Mouse (Mus musculus): Measurements from ENCODE around the gene Zfp444. TPM values are rescaled to one million over a fixed set of nuclear protein-coding genes. Genes with fewer than 3 reads are reported as not detected.
"Not testable (repeated sequence)": the region's sequence is repeated elsewhere in the genome, so short reads cannot be mapped to it uniquely, and the experiment has no call there.

The Zfp444 gene
- total RNA-seq, 2 experiments from 2014 or later: 7.4 to 8.1 TPM

DNA sequence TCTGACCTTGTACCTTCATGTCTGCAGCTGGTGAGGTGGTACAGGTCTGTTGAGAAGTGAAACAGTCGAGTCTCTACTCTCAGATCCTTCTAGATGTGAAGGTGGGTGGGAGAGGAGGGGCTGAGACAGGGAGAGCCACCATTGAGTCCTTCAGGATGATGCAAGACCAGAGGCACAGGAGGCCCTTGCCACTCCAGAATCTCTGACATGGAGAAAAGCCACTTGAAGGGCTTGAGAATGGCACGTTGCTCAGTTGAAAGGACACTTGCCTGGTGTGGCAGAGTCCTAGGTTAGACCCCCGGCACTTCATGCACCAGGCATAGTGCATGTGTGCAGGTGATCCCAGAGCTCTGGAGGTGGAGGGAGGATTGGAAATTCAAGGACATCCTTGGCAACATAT lies 10.5 kb upstream of the Zfp444 start:
- no peak for DNase-seq

DNA sequence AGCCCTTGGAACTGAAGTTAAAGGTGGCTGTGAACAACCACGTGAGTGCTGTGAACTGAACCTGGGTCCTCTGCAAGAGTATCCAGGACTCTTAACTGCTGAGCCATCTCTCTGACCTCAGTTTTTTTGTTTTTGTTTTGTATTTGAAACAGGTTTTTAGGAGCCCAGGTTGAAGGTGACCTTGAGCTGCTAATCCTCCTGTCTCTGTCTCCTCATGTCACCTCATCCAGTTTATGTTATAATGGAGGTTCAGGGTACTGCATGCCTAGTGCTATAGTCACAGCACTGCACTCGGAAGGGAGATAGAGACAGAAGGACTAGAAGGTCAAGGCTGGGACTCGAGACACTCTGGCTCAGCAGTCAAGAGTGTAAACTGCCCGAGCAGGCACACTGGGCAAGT lies 9.9 kb upstream of the Zfp444 start:
- DNase-seq: no peak

DNA sequence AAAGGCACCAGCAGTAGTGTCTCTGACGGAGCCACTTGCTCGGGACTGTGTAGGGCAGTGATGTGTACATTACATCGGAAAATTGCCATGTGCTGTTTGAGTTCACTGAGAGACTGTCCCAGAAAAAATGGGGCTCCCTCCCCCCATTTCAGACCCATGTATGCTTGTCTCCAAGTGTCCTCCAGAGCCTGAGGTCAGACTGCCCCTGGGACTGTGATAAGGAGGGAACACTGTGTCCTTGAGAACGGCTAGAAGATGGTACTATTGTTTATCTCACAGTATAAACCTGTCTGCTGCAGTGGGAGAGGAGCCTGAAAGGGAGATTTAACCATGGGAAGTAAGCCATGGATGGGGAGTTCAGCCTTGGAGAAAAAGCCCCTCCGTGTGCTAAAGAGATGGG lies 7.4 kb upstream of the Zfp444 start:
- no peak for DNase-seq

DNA sequence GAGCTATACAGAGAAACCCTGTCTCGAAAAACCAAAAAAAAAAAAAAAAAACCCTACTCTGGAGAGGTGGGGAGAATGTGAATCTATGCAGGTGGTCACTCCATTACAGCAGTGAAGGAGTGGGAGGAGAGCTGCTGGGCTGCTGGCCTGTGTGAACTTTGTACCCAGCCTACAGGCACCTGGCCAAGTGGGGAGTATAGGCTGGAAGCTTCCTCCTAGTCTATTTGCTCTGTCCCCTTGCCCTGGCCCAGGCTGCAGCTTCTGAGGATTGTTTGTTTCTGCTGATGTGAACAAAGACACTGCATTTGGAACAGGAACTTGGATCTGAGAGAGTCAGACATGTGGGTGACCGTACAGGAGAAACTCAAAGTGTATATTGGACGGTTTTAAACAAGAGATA lies 2.6 kb upstream of the Zfp444 start:
- DNase-seq: no peak

DNA sequence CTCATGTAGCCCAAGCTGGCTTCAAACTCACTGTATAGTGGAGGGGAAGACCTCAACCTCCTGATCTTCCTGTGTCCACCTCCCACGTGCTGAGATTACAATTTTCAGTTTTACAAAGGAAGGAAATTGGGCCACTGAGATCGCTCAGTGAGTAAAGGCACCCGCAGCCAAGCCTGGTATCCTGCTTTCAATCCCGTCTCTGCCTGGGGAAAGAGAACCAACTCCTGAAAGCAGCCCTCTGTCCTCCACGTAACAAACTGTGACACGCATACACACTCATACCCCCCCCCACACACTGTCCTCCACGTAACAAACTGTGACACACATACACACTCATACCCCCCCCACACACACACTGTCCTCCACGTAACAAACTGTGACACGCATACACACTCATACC lies 1.6 kb upstream of the Zfp444 start:
- DNase-seq: no peak

DNA sequence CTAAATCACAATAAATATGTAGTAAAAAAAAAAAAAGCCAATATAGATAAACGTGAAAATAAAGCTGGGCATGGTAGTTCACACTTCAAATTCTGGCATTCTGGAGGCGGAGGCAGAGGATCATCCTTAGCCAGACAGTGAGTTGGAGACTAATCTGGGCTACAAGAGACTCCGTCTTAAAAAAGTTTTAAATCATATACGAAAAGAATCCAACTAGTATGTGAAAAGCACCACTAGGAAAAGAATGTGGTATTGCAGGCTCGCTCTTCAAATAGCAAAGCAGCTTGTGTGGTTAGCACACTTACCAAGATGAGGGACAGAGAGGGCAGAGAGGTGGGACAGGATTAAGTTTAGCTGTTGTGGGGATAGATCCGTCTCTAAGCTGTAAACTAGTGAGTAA lies 1.2 kb upstream of the Zfp444 start:
- DNase-seq: no peak

DNA sequence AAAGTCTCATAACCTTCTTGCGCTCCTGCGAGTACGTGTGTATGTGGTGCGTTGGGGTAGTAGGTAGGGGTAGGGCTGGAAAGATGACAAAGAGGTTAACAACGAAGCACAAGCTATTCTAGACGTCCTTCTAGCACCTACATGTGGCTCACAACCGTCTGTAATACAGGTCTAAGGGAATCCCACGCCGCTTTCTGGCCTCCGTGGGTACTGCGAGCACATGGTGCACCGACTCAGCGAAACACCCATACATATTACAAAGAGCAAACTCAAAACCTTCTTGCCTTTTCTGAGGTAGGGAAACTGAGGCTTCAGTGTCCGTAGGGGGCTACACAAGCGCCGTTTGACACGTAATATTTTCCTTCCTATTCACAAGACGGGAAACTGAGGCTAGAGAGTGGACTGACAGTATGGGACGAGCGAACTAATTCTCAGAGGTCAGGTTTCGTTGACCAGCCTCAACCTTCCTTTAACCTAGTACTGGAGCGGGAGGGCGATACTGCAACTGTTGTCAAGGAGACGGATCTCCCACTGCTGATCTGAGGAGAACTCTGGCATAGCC lies 501 bp upstream of the Zfp444 start:
- DNase-seq: peak; percentile 41

DNA sequence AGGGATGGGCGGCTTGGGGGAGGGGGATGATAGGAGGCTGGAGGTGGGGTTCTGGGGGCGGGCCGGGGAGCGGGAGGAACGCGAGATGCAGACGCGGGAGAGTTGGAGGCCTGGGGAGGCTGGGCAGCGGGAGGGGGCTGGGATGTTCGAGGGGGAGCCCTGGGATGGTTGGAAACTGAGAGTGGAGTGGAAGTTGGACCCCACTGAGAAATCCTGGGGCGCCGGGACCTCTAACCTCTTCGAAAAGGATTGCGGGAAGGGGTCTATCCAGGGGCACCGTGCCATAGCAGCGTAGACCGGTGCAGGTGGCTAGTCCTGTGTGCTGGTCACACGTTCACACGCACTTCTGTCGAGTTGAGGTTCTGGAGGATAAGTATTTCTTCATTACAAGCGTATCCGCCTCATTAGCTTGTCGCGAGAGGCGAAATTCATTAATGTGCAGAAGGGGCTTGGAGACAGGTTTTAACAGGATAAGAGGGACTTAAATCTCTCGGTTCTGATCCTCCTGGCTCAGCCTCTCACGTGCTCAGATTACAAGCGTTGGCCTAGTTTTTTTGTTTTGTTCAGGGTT lies 733 bp downstream of the Zfp444 start:
- no peak for DNase-seq

DNA sequence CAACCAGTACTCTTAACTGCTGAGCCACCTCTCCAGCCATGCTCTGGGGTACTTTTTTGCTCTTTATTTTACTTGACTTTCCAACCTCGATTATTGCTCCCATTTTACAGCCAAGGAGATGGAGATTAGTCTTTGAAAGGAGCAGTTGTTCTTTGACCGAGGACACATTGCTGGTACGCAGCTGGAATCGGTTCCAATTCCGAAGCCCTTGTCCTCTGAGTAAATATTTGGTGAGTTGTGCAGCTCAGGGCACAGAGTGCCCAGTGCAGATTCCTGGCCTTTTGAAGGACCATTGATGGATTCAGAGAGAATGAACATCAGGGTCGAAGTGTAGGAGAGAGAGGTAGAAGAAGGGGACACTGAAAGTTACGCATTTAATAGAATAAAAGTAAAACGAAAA lies 1.8 kb downstream of the Zfp444 start:
- DNase-seq: no peak

DNA sequence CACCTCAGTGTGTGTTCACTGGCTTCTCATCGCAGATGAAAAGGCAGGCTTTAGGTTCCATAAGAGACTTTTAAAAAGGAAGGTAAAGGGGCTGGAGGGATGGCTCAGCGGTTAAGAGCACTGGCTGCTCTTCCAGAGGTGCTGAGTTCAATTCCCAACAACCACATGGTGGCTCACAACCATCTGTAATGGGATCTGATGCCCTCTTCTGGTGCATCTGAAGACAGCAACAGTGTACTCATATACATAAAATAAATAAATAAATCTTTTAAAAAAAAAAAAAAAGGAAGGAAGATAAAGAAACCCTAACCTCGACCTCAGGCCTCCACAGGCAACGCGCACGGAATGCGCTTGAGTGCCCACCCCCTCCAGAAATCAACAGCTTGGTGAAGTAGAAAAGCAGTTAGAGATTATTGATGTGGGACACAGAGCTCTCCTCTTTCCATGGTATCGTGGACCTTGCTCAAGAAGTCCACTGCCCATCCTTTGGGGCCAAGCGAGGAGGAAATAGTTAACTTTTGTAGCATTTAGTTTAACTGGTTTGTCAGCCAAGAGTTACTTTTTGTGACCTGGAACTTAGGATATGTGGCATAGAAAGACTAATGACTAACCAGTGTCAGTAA lies 2.5 kb downstream of the Zfp444 start:
- not testable (repeated sequence) for DNase-seq

DNA sequence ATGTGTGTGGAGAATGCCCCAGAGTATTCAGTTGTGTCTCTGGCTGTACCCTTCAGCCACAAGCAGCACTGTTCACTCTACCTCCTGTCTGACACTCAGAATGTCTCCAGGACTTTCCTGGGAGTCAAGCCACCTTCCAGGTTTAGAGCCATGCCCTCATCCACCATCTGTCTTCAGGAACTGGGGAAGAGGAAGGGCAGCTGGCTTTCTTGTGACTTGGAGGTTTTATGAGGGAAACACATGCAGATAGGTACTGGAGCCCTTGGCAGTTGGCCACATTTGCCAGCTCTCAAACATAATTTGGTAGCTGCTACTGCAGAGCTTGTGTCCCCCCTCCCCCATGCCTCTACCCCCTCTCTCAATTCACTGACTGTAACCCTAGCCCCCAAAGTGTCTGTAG lies 7.0 kb downstream of the Zfp444 start:
- no peak for DNase-seq

DNA sequence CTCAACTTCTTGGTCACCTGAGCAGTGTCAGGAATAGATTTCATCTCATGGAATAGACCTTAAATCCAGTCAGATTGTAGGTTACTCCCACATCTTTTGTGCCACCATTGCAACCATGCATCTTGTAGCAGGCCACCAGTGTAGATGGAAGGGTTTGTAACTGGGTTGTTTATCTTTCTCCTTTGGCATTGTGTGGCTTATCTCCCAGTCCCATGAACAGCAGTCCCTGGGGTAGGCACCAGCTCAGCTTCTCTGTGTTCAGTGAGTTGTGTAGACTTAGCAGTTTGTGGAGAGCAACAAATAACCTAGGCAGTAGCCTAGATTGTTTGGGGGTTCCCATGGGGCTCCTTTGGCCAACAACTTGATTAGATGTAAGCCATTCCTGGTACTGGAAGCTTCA lies 10.9 kb downstream of the Zfp444 start:
- no peak for DNase-seq

DNA sequence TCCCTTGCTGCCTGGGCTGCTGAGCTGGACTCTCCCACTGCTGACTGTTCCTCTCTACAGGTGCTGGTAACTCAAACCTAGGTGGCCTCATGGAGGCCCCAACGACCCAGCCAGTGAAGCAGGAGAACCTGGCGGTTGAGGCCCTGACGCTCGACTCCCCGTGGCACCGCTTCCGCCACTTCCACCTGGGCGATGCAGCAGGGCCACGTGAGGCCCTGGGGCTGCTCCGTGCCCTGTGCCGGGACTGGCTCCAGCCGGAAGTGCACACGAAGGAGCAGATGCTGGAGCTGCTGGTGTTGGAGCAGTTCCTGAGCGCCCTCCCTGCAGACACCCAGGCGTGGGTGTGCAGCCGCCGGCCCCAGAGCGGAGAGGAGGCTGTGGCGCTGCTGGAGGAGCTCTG lies 11.8 kb downstream of the Zfp444 start:
- no peak for DNase-seq

DNA sequence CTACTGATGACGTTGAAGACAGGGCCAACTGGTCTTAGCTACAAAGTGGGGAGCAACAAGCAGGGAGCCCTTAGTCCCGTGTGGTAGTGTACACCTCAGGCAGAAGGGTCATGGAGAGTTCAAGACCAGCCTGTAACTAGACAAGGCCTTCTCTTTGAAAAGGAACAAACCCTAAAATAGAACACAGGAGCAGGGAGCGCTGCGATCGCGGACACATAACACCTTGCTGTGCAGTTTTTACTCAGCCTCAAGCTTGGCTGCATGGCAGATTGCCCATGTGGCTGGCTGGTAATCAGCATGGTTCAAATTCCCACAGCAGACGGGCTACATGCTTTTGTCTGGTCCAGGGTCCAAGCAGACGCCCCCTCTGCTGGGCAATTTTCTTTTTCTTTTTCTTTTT lies 12.5 kb downstream of the Zfp444 start:
- DNase-seq: peak; percentile 33

DNA sequence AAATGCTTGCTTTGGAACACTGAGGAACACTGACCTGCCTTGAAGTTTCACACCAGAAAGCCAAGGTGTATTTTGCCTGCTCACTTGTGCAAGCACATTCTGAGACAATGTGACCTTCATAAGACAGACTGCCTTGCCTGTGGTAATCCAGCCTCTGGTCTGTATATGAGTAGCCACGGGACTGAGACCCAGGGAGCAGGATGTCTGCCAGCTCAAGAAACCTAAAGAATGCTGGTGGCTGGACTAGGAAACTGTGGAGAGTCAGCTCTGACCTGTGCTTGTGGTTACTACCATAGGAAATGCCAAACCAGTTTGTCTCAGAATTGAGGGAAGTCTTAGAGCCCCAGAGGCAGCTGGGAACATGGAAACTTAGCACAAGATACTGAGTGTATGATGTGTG lies 13.4 kb downstream of the Zfp444 start:
- DNase-seq: no peak

DNA sequence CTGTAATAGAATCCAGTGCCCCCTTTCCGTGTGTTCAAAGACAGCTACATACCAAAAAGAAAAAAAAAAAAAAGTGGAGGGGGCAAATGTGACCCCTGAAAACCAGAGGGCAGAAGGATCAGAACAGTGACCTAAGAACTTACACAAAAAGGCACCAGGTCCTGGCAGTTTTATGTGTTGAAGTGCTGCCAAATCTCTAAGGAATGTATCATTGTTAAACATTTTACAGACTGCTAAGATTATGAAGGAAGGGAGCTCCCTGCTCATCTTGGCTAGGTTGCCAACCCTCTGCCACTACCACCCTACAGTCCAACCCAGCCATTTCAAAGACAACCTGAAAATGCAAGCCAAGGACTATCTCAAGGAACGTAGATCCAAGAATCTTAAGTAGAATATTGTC lies 14.2 kb downstream of the Zfp444 start:
- no peak for DNase-seq

DNA sequence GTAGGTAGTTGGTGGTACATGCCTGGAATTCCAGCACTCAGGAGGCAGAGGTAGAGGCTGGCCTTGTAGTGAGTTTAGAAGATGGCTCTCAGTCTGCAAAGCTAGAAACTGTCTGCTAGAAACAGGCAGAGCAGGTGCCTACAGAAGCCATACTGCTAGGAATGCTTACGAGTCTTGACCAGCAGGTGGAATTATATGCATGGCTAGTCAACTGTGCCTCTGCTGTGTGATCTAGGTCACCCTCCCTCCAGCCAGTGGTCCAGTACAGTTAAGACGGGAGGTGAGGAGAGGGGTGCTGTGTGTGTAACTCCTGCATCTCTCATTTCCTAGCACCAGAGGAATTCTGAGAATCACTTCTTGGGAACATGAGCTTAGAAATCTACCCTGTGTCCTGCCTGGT lies 14.7 kb downstream of the Zfp444 start:
- DNase-seq: no peak

DNA sequence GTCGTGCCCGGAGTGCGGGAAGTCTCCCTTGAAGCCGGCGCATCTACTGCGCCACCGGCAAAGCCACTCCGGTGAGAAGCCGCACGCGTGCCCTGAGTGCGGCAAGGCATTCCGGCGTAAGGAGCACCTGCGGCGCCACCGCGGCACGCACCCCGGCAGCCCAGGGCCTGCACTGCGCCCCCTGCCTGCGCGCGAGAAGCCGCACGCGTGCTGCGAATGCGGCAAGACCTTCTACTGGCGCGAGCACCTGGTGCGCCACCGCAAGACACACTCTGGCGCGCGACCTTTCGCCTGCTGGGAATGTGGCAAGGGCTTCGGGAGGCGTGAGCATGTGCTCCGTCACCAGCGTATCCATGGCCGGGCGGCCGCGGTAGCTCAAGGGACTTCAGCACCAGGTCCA lies 17.5 kb downstream of the Zfp444 start:
- DNase-seq: no peak

DNA sequence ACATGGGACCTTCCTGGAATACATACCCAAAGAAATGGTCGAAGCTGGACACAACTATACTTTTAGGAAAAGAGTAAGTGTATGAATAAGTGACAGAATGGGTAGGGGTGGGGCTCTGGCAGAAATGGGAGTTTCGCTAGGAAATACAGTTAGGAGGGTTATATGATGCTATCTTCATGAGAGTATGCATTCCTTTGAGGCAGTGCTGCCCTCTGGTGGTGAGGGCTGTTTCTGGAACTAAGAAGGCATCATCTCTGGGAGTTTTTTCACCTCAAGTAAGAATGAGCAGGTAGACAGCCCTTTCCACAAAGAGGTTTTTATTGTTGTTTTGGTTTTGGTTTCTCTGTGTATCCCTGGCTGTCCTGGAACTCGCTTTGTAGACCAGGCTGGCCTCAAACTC lies 19.4 kb downstream of the Zfp444 start:
- DNase-seq: peak; percentile 84

DNA sequence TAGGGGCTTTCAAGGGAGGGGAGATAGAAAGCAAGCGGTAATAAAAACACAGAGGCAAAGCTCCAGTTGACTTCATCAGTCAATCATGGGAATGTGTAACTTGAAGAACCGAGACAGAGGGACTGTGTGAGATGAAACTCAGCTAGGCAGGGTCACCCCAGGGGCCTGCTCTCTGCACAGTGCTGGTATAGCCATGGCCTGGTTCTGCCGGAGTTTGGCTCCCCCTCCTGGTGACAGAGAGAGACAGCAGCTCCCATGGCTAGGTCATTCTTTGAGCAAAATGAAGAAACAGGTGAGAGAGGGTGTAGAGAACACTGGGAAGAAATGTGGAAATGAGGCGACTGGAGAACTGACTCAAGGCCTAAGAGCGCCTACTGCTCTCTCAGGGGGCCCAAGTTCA lies 22.1 kb downstream of the Zfp444 start:
- DNase-seq: peak; percentile 63

DNA sequence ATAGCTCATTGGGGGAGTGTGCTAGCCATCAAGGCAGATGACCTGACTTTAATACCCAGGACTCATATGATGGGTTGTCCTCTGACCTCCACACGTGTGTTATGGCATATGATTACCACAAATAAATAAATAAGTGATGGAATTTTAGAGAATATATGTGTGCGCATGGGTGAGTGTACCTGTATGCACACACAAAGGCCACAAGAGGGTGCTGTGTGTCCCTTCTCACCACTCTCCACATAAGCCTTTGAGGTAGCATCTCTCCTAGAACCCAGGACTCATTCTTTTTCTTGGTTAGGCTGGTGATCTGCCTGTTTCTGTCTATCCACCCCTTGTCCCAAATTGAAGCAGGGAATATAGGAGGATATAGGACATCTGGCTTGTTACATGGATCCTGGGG lies 23.8 kb downstream of the Zfp444 start:
- no peak for DNase-seq

DNA sequence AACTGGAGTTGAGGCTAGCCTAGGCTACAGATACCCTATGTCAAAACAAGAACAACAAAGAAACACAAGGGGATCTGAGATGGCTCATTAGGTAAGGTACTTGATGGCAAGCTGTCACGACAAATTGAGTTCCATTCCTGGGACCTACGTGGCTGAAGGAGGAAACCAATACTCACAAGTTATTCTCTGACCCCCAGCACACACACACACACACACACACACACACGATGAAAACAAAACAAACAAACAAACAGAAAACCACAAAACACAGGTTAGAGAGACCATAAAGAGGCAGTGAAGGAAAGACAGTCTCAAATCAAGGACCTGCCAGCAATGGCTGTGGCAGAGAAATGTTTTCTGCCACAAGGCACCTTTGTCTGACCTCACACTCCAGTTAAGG lies 24.8 kb downstream of the Zfp444 start, which contains the start of gene Galp:
Gene Galp, plus strand, starts transcription at position 301 of the 400 bp plus-strand sequence.
- DNase-seq: no peak

DNA sequence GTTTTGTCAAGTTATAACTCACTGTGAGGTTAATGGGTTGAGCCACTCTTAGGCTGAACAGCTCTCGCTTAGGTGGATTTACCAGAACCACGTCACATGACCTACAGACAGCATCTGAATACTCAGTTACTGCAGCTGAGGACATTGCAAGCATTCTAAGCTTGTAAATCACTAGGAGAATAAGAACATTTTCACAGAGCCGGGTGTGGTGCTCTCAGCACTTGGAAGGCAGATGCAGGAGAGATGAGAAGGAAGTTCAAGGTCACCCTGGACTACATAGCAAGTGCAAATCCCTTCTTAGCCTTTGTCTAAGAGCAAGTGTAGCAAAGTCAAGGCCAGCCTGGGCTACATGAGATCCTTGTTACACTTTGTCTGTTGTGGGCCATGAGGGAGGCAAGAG lies 32.2 kb downstream of the Zfp444 start:
- no peak for DNase-seq

DNA sequence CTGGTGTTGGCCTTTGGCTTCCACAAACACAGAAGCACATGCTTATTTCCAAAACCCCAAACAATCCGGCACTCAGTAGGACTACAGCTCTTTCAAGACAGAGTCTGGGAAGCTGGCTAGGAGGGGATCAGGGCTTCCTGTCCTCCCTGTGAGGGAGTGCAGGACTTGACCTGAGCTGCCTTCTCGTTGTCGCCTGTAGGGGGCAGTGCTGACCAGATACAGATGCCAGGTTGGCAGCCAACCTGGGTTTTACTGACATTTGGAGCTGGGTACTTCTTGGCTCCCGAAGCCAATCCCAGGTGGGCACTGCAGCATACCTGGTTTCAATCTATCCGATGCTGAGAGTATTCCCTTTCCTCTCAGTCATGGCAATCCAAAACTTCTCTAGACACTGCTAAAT lies 41.1 kb downstream of the Zfp444 start:
- peak; percentile 29 for DNase-seq

Measured in gastrocnemius, postnatal 10 days (tissue).